Mouse (Mus musculus) layer of hippocampus, postnatal 36 days (tissue): Measurements from ENCODE around the gene Glb1l. TPM values are rescaled to one million over a fixed set of nuclear protein-coding genes. Genes with fewer than 3 reads are reported as not detected.

Source experiments
- microRNA-seq, 2 experiments: library from miRNA; unstranded; fragments of <30 nt; microRNA quantifications; one replicate each; pipeline ENCODE4 v1.2.0; 2021
- total RNA-seq, 2 experiments: library from RNA; stranded (reverse); gene quantifications; 2 replicates each; pipeline ENCODE4 v1.2.3; 2021

Gene Glb1l
- total RNA-seq, 2 experiments from 2014 or later, result 13.0 to 19.1 TPM

Small RNA genes lying within 50 kb of the gene (microRNA-seq; reads per million reads assigned to microRNA genes)
- 0 reads per million in 2 experiments for gene Gm27943

Other genes starting within 250 kb of the Glb1l start
- gene Nhej1, start 85.6 kb downstream of the Glb1l start, total RNA-seq, result 1 to 10 TPM; 2.1 to 2.7 TPM
- gene Slc23a3, start 76.9 kb downstream of the Glb1l start, total RNA-seq, result under 1 TPM; 0.23 to 0.27 TPM
- 10 to 100 TPM; 26.9 to 33.0 TPM for gene Cnppd1, start 68.1 kb downstream of the Glb1l start, total RNA-seq
- 100 to 1,000 TPM; 177 to 178 TPM for gene Retreg2, start 68.0 kb downstream of the Glb1l start, total RNA-seq
- 10 to 100 TPM; 31.2 to 36.2 TPM for gene Zfand2b, start 42.2 kb downstream of the Glb1l start, total RNA-seq
- gene Abcb6, start 30.4 kb downstream of the Glb1l start, total RNA-seq, result 10 to 100 TPM; 26.1 to 27.2 TPM
- gene Ankzf1, start 18.7 kb downstream of the Glb1l start, total RNA-seq, result 10 to 100 TPM; 25.4 to 28.1 TPM
- 100 to 1,000 TPM; 113 to 114 TPM for gene Atg9a, start 18.6 kb downstream of the Glb1l start, total RNA-seq
- 10 to 100 TPM; 88.0 to 89.0 TPM for gene Stk16, start within 50 bp of the Glb1l start, total RNA-seq
- gene Tuba4a, start 9.1 kb upstream of the Glb1l start, total RNA-seq, result 100 to 1,000 TPM; 517 to 555 TPM
- not detected for gene A630095N17Rik, start 21.3 kb upstream of the Glb1l start, total RNA-seq
- 10 to 100 TPM; 74.3 to 75.8 TPM for gene Dnajb2, start 25.6 kb upstream of the Glb1l start, total RNA-seq
- 100 to 1,000 TPM; 372 to 375 TPM for gene Ptprn, start 53.7 kb upstream of the Glb1l start, total RNA-seq
- 100 to 1,000 TPM in 1 of 2 experiments, 10 to 100 TPM in 1; 81.7 to 106 TPM for gene Resp18, start 67.6 kb upstream of the Glb1l start, total RNA-seq
- gene Dnpep, start 107.2 kb upstream of the Glb1l start, total RNA-seq, result 10 to 100 TPM; 39.4 to 46.7 TPM
- gene Des, start 149.5 kb upstream of the Glb1l start, total RNA-seq, result 1 to 10 TPM in 1 of 2 experiments, under 1 TPM in 1; 0.72 to 1.1 TPM
- gene Speg, start 164.5 kb upstream of the Glb1l start, total RNA-seq, result 100 to 1,000 TPM; 166 to 180 TPM
- gene Gmppa, start 225.1 kb upstream of the Glb1l start, total RNA-seq, result 10 to 100 TPM; 63.6 to 73.5 TPM
- 1 to 10 TPM; 6.5 to 7.4 TPM for gene Asic4, start 239.6 kb upstream of the Glb1l start, total RNA-seq